ENCODE assay signal across 27 mouse cellular contexts in the genomic region with DNA sequence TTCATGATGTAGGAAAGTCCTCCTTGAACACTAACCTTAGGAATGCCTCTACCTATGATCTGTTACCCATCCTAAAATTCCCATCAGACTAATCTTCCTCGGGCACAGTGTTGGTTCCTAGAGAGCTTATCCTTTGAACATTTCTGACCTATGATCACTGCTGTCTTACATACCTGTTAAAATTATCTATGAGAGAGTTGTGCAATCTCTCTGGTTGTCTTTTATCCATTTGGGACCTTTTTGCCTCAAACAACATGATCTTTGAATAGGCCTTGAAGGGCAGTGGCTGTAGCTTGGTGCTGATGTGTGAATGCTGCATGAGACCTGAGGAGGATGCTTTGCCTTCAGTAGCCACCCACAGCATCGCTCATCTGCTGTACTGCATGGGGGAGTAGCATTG.
"Had no signal": no experiment of that assay in that cellular context is flagged by ENCODE, and none has a peak within 500 bp of the region (broad histone marks: within the 10 kb centered on the region; RNA-seq: fewer than 3 reads in every experiment).

No protein-coding gene starts in this region.

- H3K4me3 ChIP-seq: embryonic facial prominence, embryonic 10.5 days; embryonic facial prominence, embryonic 12.5 days; embryonic facial prominence, embryonic 13.5 days; embryonic facial prominence, embryonic 15.5 days; erythroblast, embryonic 14.5 days; forebrain, embryonic 10.5 days; forebrain, embryonic 12.5 days; forebrain, embryonic 13.5 days; forebrain, embryonic 15.5 days; gastrocnemius, adult 2 months; heart, adult 2 months had no signal

- H3K27ac ChIP-seq: embryonic facial prominence, embryonic 10.5 days; embryonic facial prominence, embryonic 12.5 days; embryonic facial prominence, embryonic 13.5 days; embryonic facial prominence, embryonic 15.5 days; forebrain, embryonic 10.5 days; forebrain, embryonic 12.5 days; forebrain, embryonic 13.5 days; forebrain, embryonic 15.5 days; gastrocnemius, adult 2 months; heart, adult 2 months had no signal

- H3K9ac ChIP-seq: embryonic facial prominence, embryonic 12.5 days; embryonic facial prominence, embryonic 13.5 days; embryonic facial prominence, embryonic 15.5 days; forebrain, embryonic 12.5 days; forebrain, embryonic 13.5 days; forebrain, embryonic 15.5 days; forebrain, postnatal 0 days had no signal

- DNase-seq: cerebellum, adult 2 months; cerebellum, adult 8-10 months; cerebellum, adult 9-10 months; cerebellum, adult 9-11 months; cerebellum, postnatal 10 days; cerebellum, postnatal 14 days; cerebellum, postnatal 25 days; cerebellum, postnatal 36 days; embryo, embryonic 11 days; forebrain, postnatal 0 days; gastrocnemius, adult 2 months; gastrocnemius, postnatal 10 days; gastrocnemius, postnatal 14 days; gastrocnemius, postnatal 25 days; gastrocnemius, postnatal 36 days; heart, adult 11 months; heart, adult 18-20 months; heart, adult 2 months had no signal

- H3K4me1 ChIP-seq: embryonic facial prominence, embryonic 10.5 days; embryonic facial prominence, embryonic 12.5 days; embryonic facial prominence, embryonic 13.5 days; embryonic facial prominence, embryonic 15.5 days; forebrain, embryonic 12.5 days; forebrain, embryonic 15.5 days had no signal

- H3K36me3 ChIP-seq: embryonic facial prominence, embryonic 10.5 days; embryonic facial prominence, embryonic 12.5 days; embryonic facial prominence, embryonic 13.5 days; embryonic facial prominence, embryonic 15.5 days; forebrain, embryonic 10.5 days; forebrain, embryonic 12.5 days; forebrain, embryonic 15.5 days had no signal

- H3K27me3 ChIP-seq: embryonic facial prominence, embryonic 12.5 days; embryonic facial prominence, embryonic 13.5 days; embryonic facial prominence, embryonic 15.5 days; forebrain, embryonic 12.5 days; forebrain, embryonic 13.5 days; forebrain, embryonic 15.5 days had no signal
